Mouse (Mus musculus): Measurements from ENCODE around the gene Esrra. TPM values are rescaled to one million over a fixed set of nuclear protein-coding genes. Genes with fewer than 3 reads are reported as not detected.

The Esrra gene
- total RNA-seq, 2 experiments from 2014 or later: 30.4 to 32.7 TPM

- intact Hi-C loops (cut with DNase I): no loop called here
- peak; percentile 94 for DNase-seq
These were observed 20.0 kb upstream of the Esrra start, which contains the start of gene Bad for GRCm38 (mm10) chr19:6941372-6942248. TSS of gene Bad (plus strand) at chr19:6941861.

- intact Hi-C loops (cut with DNase I): no loop called here
- no peak for DNase-seq
These were observed 19.1 kb upstream of the Esrra start for GRCm38 (mm10) chr19:6940396-6941351.

- intact Hi-C loops (cut with DNase I): no loop called here
- DNase-seq: no peak
These were observed 17.7 kb upstream of the Esrra start for GRCm38 (mm10) chr19:6939106-6940002.

- intact Hi-C loops (cut with DNase I): no loop called here
- peak; percentile 38 for DNase-seq
These were observed 16.2 kb upstream of the Esrra start for GRCm38 (mm10) chr19:6937541-6938465.

- intact Hi-C loops (cut with DNase I): no loop called here
- no peak for DNase-seq
These were observed 14.7 kb upstream of the Esrra start for GRCm38 (mm10) chr19:6936299-6936698.

- DNase-seq: no peak
- intact Hi-C loops (cut with DNase I): no loop called here
These were observed 12.8 kb upstream of the Esrra start, which contains the start of gene Kcnk4 for GRCm38 (mm10) chr19:6934195-6934977. TSS of gene Kcnk4 (minus strand) at chr19:6934515.

GRCm38 (mm10) chr19:6933436-6934194 is 12.0 kb upstream of the Esrra start:
- DNase-seq: peak; percentile 45
- intact Hi-C loops (cut with DNase I): no loop called here

GRCm38 (mm10) chr19:6933102-6933435 is 11.5 kb upstream of the Esrra start:
- DNase-seq: no peak

GRCm38 (mm10) chr19:6932018-6932417 is 10.4 kb upstream of the Esrra start:
- no peak for DNase-seq
- intact Hi-C loops (cut with DNase I): no loop called here

More at GRCm38 (mm10) chr19:6933102-6933435, 11.5 kb upstream of the Esrra start:
- intact Hi-C loops (cut with DNase I): no loop called here

- no peak for DNase-seq
- intact Hi-C loops (cut with DNase I): no loop called here
These were observed 9.4 kb upstream of the Esrra start for GRCm38 (mm10) chr19:6931002-6931401.

- DNase-seq: no peak
- intact Hi-C loops (cut with DNase I): no loop called here
These were observed 6.5 kb upstream of the Esrra start for GRCm38 (mm10) chr19:6928080-6928479.

GRCm38 (mm10) chr19:6926559-6927255 is 5.1 kb upstream of the Esrra start:
- DNase-seq: no peak
- intact Hi-C loops (cut with DNase I): no loop called here

GRCm38 (mm10) chr19:6925611-6926329 is 4.2 kb upstream of the Esrra start:
- intact Hi-C loops (cut with DNase I): no loop called here
- DNase-seq: no peak

GRCm38 (mm10) chr19:6925307-6925573 is 3.6 kb upstream of the Esrra start, which contains the start of gene Catsperz:
TSS of gene Catsperz (minus strand) at chr19:6925380.
- intact Hi-C loops (cut with DNase I): no loop called here
- DNase-seq: no peak

- intact Hi-C loops (cut with DNase I): no loop called here
These were observed 3.1 kb upstream of the Esrra start for GRCm38 (mm10) chr19:6924461-6925306.

More at GRCm38 (mm10) chr19:6924461-6925306, 3.1 kb upstream of the Esrra start:
- peak; percentile 88 for DNase-seq

Measured in left cerebral cortex, postnatal 4 days (tissue).